Mouse (Mus musculus): ENCODE data around the gene Susd1. TPM values are rescaled to one million over a fixed set of nuclear protein-coding genes. Genes with fewer than 3 reads are reported as not detected.

The Susd1 gene
- polyA plus RNA-seq, 1 experiment from 2014 or later = 9.9 TPM

GRCm38 (mm10) chr4:59382131-59382530, 56.3 kb downstream of the Susd1 start:
- H3K4me2 ChIP-seq (replicated peaks; ENCODE audit: low read depth, low read length) = no peak overlapping the region
- no peak overlapping the region for H3K9ac ChIP-seq (replicated peaks; ENCODE audit: low read depth, low read length)
- no peaks in the 10 kb centered on the region for H3K4me1 ChIP-seq (ENCODE audit: control insufficient read depth, insufficient read depth, low read length)
- H3K27me3 ChIP-seq (ENCODE audit: control insufficient read depth, insufficient read depth, low read length) = no peaks in the 10 kb centered on the region
- WGBS = 37% methylated on average over 12 of the region's 12 CpGs
- ATAC-seq (ENCODE audit: insufficient number of reproducible peaks, insufficient read depth, low FRiP score, low read depth) = no peak
- no peaks in the 10 kb centered on the region for H3K36me3 ChIP-seq (ENCODE audit: control insufficient read depth, insufficient read depth, low read length)
- no peaks in the 10 kb centered on the region for H3K9me3 ChIP-seq (ENCODE audit: control insufficient read depth, low read depth, low read length)
- H3K4me3 ChIP-seq (ENCODE audit: low read depth, low read length) = no peak overlapping the region
- no peak overlapping the region for H3K27ac ChIP-seq (ENCODE audit: low read length)

- no peaks in the 10 kb centered on the region for H3K27me3 ChIP-seq (ENCODE audit: control insufficient read depth, insufficient read depth, low read length)
- H3K36me3 ChIP-seq (ENCODE audit: control insufficient read depth, insufficient read depth, low read length) = no peaks in the 10 kb centered on the region
- no peak overlapping the region for H3K4me2 ChIP-seq (replicated peaks; ENCODE audit: low read depth, low read length)
- H3K9ac ChIP-seq (replicated peaks; ENCODE audit: low read depth, low read length) = no peak overlapping the region
- ATAC-seq (ENCODE audit: insufficient number of reproducible peaks, insufficient read depth, low FRiP score, low read depth) = peak; percentile 77; the same call in 1 of the 2 replicates
- no peak overlapping the region for H3K4me3 ChIP-seq (ENCODE audit: low read depth, low read length)
- no peaks in the 10 kb centered on the region for H3K9me3 ChIP-seq (ENCODE audit: control insufficient read depth, low read depth, low read length)
- no peaks in the 10 kb centered on the region for H3K4me1 ChIP-seq (ENCODE audit: control insufficient read depth, insufficient read depth, low read length)
- no peak overlapping the region for H3K27ac ChIP-seq (ENCODE audit: low read length)
- 71% methylated on average over 13 of the region's 13 CpGs for WGBS
Measured at GRCm38 (mm10) chr4:59381007-59381743, 57.3 kb downstream of the Susd1 start.

- Histone ChIP-seq H3K4me2 (replicated peaks; ENCODE audit: low read depth, low read length) (no peak overlapping the region), H3K9ac (replicated peaks; ENCODE audit: low read depth, low read length) (no peak overlapping the region), H3K27me3 (ENCODE audit: control insufficient read depth, insufficient read depth, low read length) (no peaks in the 10 kb centered on the region), H3K27ac (ENCODE audit: low read length) (no peak overlapping the region), H3K9me3 (ENCODE audit: control insufficient read depth, low read depth, low read length) (no peaks in the 10 kb centered on the region), H3K36me3 (ENCODE audit: control insufficient read depth, insufficient read depth, low read length) (no peaks in the 10 kb centered on the region), H3K4me3 (ENCODE audit: low read depth, low read length) (no peak overlapping the region), H3K4me1 (ENCODE audit: control insufficient read depth, insufficient read depth, low read length) (no peaks in the 10 kb centered on the region)
- no peak for ATAC-seq (ENCODE audit: insufficient number of reproducible peaks, insufficient read depth, low FRiP score, low read depth)
- 85% methylated on average over 4 of the region's 4 CpGs for WGBS
Measured at GRCm38 (mm10) chr4:59380478-59380877, 58.0 kb downstream of the Susd1 start.

- Histone ChIP-seq H3K4me1 (ENCODE audit: control insufficient read depth, insufficient read depth, low read length) (no peaks in the 10 kb centered on the region), H3K9me3 (ENCODE audit: control insufficient read depth, low read depth, low read length) (no peaks in the 10 kb centered on the region), H3K27ac (ENCODE audit: low read length) (no peak overlapping the region), H3K9ac (replicated peaks; ENCODE audit: low read depth, low read length) (no peak overlapping the region), H3K27me3 (ENCODE audit: control insufficient read depth, insufficient read depth, low read length) (no peaks in the 10 kb centered on the region), H3K4me3 (ENCODE audit: low read depth, low read length) (no peak overlapping the region), H3K4me2 (replicated peaks; ENCODE audit: low read depth, low read length) (no peak overlapping the region), H3K36me3 (ENCODE audit: control insufficient read depth, insufficient read depth, low read length) (no peaks in the 10 kb centered on the region)
- 75% methylated on average over 5 of the region's 5 CpGs for WGBS
- ATAC-seq (ENCODE audit: insufficient number of reproducible peaks, insufficient read depth, low FRiP score, low read depth) = no peak
Measured at GRCm38 (mm10) chr4:59379876-59380275, 58.6 kb downstream of the Susd1 start.

GRCm38 (mm10) chr4:59378631-59379030, 59.8 kb downstream of the Susd1 start:
- H3K4me1 ChIP-seq (ENCODE audit: control insufficient read depth, insufficient read depth, low read length) = no peaks in the 10 kb centered on the region
- 84% methylated on average over 4 of the region's 4 CpGs for WGBS
- H3K9ac ChIP-seq (replicated peaks; ENCODE audit: low read depth, low read length) = no peak overlapping the region
- no peaks in the 10 kb centered on the region for H3K36me3 ChIP-seq (ENCODE audit: control insufficient read depth, insufficient read depth, low read length)
- no peak overlapping the region for H3K27ac ChIP-seq (ENCODE audit: low read length)
- H3K4me2 ChIP-seq (replicated peaks; ENCODE audit: low read depth, low read length) = no peak overlapping the region
- no peaks in the 10 kb centered on the region for H3K9me3 ChIP-seq (ENCODE audit: control insufficient read depth, low read depth, low read length)
- ATAC-seq (ENCODE audit: insufficient number of reproducible peaks, insufficient read depth, low FRiP score, low read depth) = no peak
- H3K4me3 ChIP-seq (ENCODE audit: low read depth, low read length) = no peak overlapping the region
- no peaks in the 10 kb centered on the region for H3K27me3 ChIP-seq (ENCODE audit: control insufficient read depth, insufficient read depth, low read length)

- Histone ChIP-seq H3K27ac (ENCODE audit: low read length) (no peak overlapping the region), H3K27me3 (ENCODE audit: control insufficient read depth, insufficient read depth, low read length) (no peaks in the 10 kb centered on the region), H3K9ac (replicated peaks; ENCODE audit: low read depth, low read length) (no peak overlapping the region), H3K4me1 (ENCODE audit: control insufficient read depth, insufficient read depth, low read length) (0 out of 2 replicates have a peak, but pooled peaks cover 3% of the 10 kb centered on the region), H3K36me3 (ENCODE audit: control insufficient read depth, insufficient read depth, low read length) (no peaks in the 10 kb centered on the region), H3K9me3 (ENCODE audit: control insufficient read depth, low read depth, low read length) (no peaks in the 10 kb centered on the region), H3K4me3 (ENCODE audit: low read depth, low read length) (no peak overlapping the region), H3K4me2 (replicated peaks; ENCODE audit: low read depth, low read length) (no peak overlapping the region)
- no peak for ATAC-seq (ENCODE audit: insufficient number of reproducible peaks, insufficient read depth, low FRiP score, low read depth)
- 69% methylated on average over 10 of the region's 10 CpGs for WGBS
Measured at GRCm38 (mm10) chr4:59374271-59374938, 64.0 kb downstream of the Susd1 start.

GRCm38 (mm10) chr4:59372546-59373157, 65.8 kb downstream of the Susd1 start:
- Histone ChIP-seq H3K4me1 (ENCODE audit: control insufficient read depth, insufficient read depth, low read length) (0 out of 2 replicates have a peak, but pooled peaks cover 3% of the 10 kb centered on the region), H3K36me3 (ENCODE audit: control insufficient read depth, insufficient read depth, low read length) (no peaks in the 10 kb centered on the region), H3K27ac (ENCODE audit: low read length) (no peak overlapping the region), H3K9ac (replicated peaks; ENCODE audit: low read depth, low read length) (no peak overlapping the region), H3K9me3 (ENCODE audit: control insufficient read depth, low read depth, low read length) (no peaks in the 10 kb centered on the region), H3K27me3 (ENCODE audit: control insufficient read depth, insufficient read depth, low read length) (no peaks in the 10 kb centered on the region), H3K4me2 (replicated peaks; ENCODE audit: low read depth, low read length) (no peak overlapping the region), H3K4me3 (ENCODE audit: low read depth, low read length) (no peak overlapping the region)
- no peak for ATAC-seq (ENCODE audit: insufficient number of reproducible peaks, insufficient read depth, low FRiP score, low read depth)
- WGBS = 74% methylated on average over 5 of the region's 5 CpGs

GRCm38 (mm10) chr4:59371910-59372309, 66.5 kb downstream of the Susd1 start:
- no peak for ATAC-seq (ENCODE audit: insufficient number of reproducible peaks, insufficient read depth, low FRiP score, low read depth)
- Histone ChIP-seq H3K4me2 (replicated peaks; ENCODE audit: low read depth, low read length) (no peak overlapping the region), H3K27ac (ENCODE audit: low read length) (no peak overlapping the region), H3K27me3 (ENCODE audit: control insufficient read depth, insufficient read depth, low read length) (no peaks in the 10 kb centered on the region), H3K4me1 (ENCODE audit: control insufficient read depth, insufficient read depth, low read length) (0 out of 2 replicates have a peak, but pooled peaks cover 3% of the 10 kb centered on the region), H3K4me3 (ENCODE audit: low read depth, low read length) (no peak overlapping the region), H3K9me3 (ENCODE audit: control insufficient read depth, low read depth, low read length) (no peaks in the 10 kb centered on the region), H3K9ac (replicated peaks; ENCODE audit: low read depth, low read length) (no peak overlapping the region), H3K36me3 (ENCODE audit: control insufficient read depth, insufficient read depth, low read length) (no peaks in the 10 kb centered on the region)
- WGBS = 89% methylated on average over 5 of the region's 5 CpGs

Measured in stomach, embryonic 14.5 days (tissue).